Mouse (Mus musculus): ENCODE measurements at regions not wholly inside any gene's neighbourhood (a gene's known extent, or its start where the extent isn't known, plus 50 kb on each side); places are given as distances from the start of the nearest gene placed in this dataset.

DNA sequence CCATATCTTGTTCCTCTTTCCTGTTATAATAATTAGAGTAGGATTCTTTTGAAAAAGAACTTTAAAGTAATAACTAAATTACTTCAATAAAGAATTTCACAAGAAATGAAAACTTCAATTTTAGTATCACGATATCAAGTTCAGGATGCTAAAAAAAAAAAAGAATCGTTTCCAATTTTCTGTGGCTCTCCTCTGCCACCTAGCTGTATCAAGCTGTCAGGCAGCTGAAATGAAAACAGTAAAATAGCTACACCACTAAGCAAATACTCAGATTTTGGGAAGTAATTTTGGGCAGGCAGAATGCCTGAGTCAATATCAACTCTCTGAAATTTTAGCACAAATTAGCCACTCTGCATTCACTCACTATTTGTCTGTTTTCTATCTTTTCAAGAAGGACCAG lies 694.5 kb upstream of the Arrdc3 start:
- ATAC-seq (ENCODE audit: borderline replicate concordance, extremely low read depth, low FRiP score, low TSS enrichment), result no peak
- 80% methylated on average over 2 of the region's 2 CpGs for WGBS
- Histone ChIP-seq H3K27ac (no peak overlapping the region), H3K4me2 (no peak overlapping the region), H3K4me1 (no peaks in the 10 kb centered on the region), H3K36me3 (no peaks in the 10 kb centered on the region), H3K9ac (no peak overlapping the region), H3K27me3 (no peaks in the 10 kb centered on the region), H3K4me3 (no peak overlapping the region), H3K9me3 (no peaks in the 10 kb centered on the region)

DNA sequence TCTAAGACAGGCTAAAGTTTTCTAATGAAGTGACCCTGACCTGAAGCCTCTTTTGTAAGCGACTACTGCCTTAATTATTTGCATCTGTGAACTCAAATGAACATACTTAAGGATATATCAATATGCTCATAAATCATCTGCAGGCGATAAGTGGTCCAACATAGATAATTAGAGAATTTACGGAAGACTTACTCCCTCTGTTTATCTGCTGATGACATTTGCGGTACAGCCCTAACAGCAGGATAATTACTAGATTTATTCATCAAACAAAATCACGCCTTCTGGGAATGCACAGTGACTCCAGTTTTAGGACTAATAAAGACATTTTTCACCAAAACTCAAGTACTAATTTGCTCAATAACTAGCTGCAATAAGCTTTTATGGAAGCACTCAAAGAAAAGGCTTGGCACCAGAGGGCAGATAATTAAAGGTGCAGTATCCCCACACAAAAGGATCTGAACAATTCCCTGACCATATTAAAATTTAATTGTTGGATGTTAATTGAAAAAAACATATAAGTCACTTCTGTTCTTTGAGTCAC lies 688.0 kb upstream of the Arrdc3 start:
- Histone ChIP-seq H3K9me3 (no peaks in the 10 kb centered on the region), H3K27me3 (no peaks in the 10 kb centered on the region), H3K4me3 (no peak overlapping the region), H3K4me2 (no peak overlapping the region), H3K27ac (no peak overlapping the region), H3K4me1 (no peaks in the 10 kb centered on the region), H3K9ac (no peak overlapping the region), H3K36me3 (no peaks in the 10 kb centered on the region)
- 52% methylated on average over 5 of the region's 5 CpGs for WGBS
- ATAC-seq (ENCODE audit: borderline replicate concordance, extremely low read depth, low FRiP score, low TSS enrichment), result no peak

DNA sequence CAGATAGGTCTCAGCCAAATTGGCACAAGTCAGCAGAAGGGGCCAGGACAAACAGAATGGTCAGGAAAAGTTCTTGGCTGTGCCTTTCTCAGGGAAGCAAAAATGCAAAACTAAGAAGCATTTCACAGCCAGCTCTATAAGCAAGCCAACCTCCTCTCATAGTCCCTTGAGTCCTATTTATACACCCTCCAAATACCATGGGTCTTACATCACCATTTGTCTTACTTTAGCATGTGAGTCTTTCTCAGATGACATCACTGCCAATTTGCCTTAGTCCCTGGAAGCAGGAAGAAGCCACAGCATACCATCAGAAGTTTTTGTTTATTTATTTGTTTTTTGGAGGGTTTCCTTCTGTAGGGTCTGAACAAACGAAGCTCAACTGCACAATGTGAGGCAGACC lies 659.1 kb upstream of the Arrdc3 start:
- Histone ChIP-seq H3K4me3 (no peak overlapping the region), H3K27ac (no peak overlapping the region), H3K4me2 (no peak overlapping the region), H3K9ac (no peak overlapping the region), H3K36me3 (no peaks in the 10 kb centered on the region), H3K4me1 (no peaks in the 10 kb centered on the region), H3K27me3 (no peaks in the 10 kb centered on the region), H3K9me3 (no peaks in the 10 kb centered on the region)
- WGBS, result 35% methylated on average over 1 of the region's 1 CpGs
- no peak for ATAC-seq (ENCODE audit: borderline replicate concordance, extremely low read depth, low FRiP score, low TSS enrichment)

DNA sequence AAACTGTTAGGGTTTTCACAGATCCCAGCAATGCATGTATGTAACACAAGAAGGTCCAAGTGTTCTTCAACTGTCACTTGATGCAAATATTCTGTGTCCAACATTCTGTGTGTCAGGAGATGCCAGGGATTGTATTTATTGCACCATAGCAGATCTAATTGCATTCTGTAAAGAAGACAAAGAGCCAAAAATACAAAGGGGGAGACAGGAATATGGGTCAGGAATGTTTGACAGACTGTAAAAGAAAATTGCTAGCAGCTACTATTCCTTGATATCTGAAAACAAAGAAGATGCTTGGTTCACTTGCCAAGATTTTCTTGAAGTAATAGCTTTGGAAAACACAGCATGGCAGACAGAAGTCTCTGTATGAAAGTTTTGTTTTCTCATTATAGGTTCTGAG lies 651.8 kb upstream of the Arrdc3 start:
- H3K27ac ChIP-seq, result no peak overlapping the region
- no peak overlapping the region for H3K9ac ChIP-seq
- no peak for ATAC-seq (ENCODE audit: borderline replicate concordance, extremely low read depth, low FRiP score, low TSS enrichment)
- no peaks in the 10 kb centered on the region for H3K4me1 ChIP-seq
- H3K4me2 ChIP-seq, result no peak overlapping the region
- H3K4me3 ChIP-seq, result no peak overlapping the region
- H3K36me3 ChIP-seq, result no peaks in the 10 kb centered on the region
- no peaks in the 10 kb centered on the region for H3K27me3 ChIP-seq
- H3K9me3 ChIP-seq, result no peaks in the 10 kb centered on the region

DNA sequence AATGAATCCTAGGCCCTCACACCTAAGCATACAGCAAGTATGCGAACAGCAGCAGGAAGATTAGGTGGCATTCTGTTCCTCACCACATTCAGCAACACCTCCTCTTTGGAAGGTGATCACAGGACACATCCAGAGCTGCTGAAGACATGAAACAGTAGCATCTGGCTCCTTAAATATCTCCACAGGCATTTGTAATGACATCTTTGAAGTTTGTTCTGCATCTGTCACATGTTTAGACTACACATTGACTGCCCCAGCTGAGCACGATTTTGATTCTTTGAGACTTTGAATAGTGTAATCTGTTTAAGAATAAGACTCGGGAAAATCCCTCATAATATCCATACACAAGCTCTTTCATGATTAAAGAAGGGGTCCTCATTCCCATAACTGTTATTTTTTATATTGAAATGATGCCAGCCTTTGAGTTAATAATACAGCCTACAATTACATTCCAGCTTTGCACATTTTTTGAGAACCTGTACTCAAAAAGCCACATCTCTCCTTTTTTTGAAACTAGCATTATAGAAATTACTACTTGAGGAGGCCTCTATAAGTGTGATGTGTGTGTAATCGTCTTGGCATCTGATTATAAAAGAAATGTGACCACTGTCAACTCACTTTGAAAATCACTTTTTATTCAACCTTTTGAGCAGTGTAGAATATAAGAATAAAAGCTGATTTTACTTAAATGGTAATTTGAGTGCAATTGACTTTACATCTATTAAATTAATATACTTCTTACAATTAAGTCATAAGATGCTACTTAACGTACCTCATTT lies 647.7 kb upstream of the Arrdc3 start:
- 57% methylated on average over 5 of the region's 5 CpGs for WGBS
- no peak overlapping the region for H3K4me3 ChIP-seq
- ATAC-seq (ENCODE audit: borderline replicate concordance, extremely low read depth, low FRiP score, low TSS enrichment), result no peak
- no peak overlapping the region for H3K27ac ChIP-seq
- H3K9ac ChIP-seq, result no peak overlapping the region
- H3K27me3 ChIP-seq, result no peaks in the 10 kb centered on the region
- H3K9me3 ChIP-seq, result no peaks in the 10 kb centered on the region
- no peak overlapping the region for H3K4me2 ChIP-seq
- no peaks in the 10 kb centered on the region for H3K36me3 ChIP-seq
- no peaks in the 10 kb centered on the region for H3K4me1 ChIP-seq

DNA sequence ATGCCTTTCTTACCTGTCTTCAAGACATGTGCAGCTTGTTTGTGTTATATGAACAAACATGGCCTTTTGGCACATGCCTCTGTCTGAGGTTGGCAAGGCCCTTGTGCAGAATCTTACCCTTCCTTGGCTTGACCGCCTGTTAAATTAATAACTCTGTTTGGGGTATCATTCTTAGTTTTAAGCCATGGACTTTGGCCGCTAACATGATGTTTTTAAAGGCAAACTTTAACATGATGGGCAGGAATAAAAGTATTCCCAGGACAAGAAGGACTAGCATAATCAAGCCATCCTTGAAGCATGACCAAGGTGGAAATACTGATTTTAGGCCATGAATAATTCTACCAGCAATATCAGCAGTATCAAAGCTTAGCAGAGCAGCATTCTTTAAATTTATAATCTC lies 620.4 kb upstream of the Arrdc3 start:
- Histone ChIP-seq H3K4me2 (no peak overlapping the region), H3K9me3 (no peaks in the 10 kb centered on the region), H3K4me1 (no peaks in the 10 kb centered on the region), H3K27me3 (no peaks in the 10 kb centered on the region), H3K9ac (no peak overlapping the region), H3K36me3 (no peaks in the 10 kb centered on the region), H3K4me3 (no peak overlapping the region), H3K27ac (no peak overlapping the region)
- no peak for ATAC-seq (ENCODE audit: borderline replicate concordance, extremely low read depth, low FRiP score, low TSS enrichment)
- WGBS, result 89% methylated on average over 2 of the region's 2 CpGs

DNA sequence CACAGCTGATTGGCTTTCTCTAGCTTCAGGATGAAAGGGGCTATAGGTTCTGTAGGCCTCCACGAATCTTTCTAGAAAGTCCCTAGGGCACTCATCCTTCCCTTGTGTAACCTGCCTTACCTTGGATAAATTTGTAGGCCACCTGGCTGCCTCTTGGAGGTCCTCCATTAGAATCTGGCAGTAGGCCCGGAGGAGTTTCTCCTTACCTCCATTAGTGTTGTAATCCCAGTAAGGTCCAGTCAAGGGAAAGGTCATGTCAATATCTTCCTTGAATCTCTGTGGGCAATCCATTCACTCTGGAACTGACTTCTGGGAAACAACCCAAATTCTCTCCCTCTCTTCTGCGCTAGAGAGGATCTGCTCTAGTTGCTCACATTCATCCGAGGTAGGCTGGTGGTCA lies 616.1 kb upstream of the Arrdc3 start:
- WGBS, result 90% methylated on average over 4 of the region's 4 CpGs

DNA sequence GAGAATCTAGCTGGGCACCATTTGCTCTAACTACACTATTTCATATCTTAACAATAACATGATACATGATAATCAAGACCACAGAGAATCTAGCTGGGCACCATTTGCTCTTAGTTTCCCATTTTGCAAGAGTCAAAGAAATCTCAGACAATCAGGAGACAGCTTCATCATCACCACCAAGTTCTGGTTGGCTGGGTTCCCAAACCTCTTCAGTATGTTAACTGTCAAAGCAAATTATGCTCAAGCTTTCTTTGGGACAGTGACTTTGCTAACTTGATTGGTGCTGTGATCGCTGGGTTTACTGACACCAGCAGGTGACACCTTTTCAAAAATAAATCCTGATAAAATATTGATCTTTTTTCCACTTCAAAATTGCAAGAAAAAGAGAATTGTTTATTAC lies 609.2 kb upstream of the Arrdc3 start:
- H3K4me1 ChIP-seq, result no peaks in the 10 kb centered on the region
- 76% methylated on average over 1 of the region's 1 CpGs for WGBS
- ATAC-seq (ENCODE audit: borderline replicate concordance, extremely low read depth, low FRiP score, low TSS enrichment), result no peak
- no peak overlapping the region for H3K27ac ChIP-seq
- H3K4me2 ChIP-seq, result no peak overlapping the region
- H3K36me3 ChIP-seq, result no peaks in the 10 kb centered on the region
- H3K9ac ChIP-seq, result no peak overlapping the region
- no peaks in the 10 kb centered on the region for H3K9me3 ChIP-seq
- no peak overlapping the region for H3K4me3 ChIP-seq
- H3K27me3 ChIP-seq, result no peaks in the 10 kb centered on the region

More for the DNA sequence above, 616.1 kb upstream of the Arrdc3 start:
- ATAC-seq (ENCODE audit: borderline replicate concordance, extremely low read depth, low FRiP score, low TSS enrichment), result no peak
- Histone ChIP-seq H3K9me3 (no peaks in the 10 kb centered on the region), H3K27me3 (no peaks in the 10 kb centered on the region), H3K4me2 (no peak overlapping the region), H3K4me1 (no peaks in the 10 kb centered on the region), H3K27ac (no peak overlapping the region), H3K4me3 (no peak overlapping the region), H3K9ac (no peak overlapping the region), H3K36me3 (no peaks in the 10 kb centered on the region)

DNA sequence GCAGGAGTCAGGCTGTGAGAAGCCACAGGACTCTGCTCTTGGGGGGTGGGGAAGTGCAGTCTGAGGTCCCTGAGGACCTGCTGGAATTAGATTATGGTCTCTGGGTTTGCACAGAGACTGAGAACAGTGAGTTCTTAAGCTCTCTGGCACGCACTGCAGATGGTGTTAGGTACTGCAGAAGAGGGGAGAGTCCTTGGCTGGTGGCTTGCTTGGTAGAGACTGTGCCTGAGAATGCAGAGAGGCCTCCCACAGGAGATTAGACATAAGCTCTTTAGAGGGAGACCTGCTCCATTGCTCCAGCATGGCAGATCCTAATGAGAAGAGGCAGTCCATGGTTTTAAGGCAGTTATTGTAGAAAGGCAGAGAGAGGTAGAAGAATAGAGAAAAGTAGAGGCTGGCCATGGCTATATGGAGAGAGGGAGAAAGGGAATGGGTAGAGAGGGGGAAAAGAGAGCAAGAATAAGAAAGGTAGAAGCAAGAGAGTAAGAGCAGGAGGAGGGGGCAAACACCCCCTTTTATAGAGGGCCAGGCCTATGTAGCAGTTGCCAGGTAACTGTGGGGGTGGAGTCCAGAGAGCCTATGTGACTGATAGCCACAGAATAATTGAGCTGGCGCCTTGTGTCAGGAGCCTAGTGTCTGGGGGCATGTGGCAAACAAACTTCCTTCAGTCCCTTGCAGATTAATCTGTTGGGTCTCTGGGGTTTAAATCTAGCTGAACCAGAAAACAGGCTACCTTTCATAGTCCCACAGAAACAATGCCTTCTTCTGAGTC lies 591.3 kb upstream of the Arrdc3 start:
- Histone ChIP-seq H3K36me3 (no peaks in the 10 kb centered on the region), H3K27ac (no peak overlapping the region)

DNA sequence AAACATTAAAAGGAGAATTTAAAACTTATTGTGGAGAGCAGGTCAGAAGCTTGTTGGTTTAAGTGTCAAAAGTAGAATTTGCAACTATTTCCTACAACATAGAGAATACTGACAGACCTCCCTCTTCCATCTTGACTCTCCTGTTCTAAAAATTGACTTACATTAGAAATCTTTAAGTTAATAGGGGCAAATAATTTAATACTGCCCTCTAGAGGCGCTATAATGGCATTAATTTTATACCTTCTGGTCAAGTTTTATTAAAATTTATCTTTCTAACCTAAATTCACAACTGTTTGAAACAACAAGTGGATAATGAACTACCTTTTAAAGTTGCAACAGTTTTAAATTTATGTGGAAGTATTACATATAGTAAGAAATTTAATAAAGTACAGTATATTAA lies 587.5 kb upstream of the Arrdc3 start:
- H3K9ac ChIP-seq, result no peak overlapping the region
- H3K9me3 ChIP-seq, result no peaks in the 10 kb centered on the region
- H3K36me3 ChIP-seq, result no peaks in the 10 kb centered on the region
- H3K4me1 ChIP-seq, result no peaks in the 10 kb centered on the region
- H3K4me2 ChIP-seq, result no peak overlapping the region
- no peaks in the 10 kb centered on the region for H3K27me3 ChIP-seq
- WGBS, result 2% methylated on average over 1 of the region's 1 CpGs
- no peak overlapping the region for H3K4me3 ChIP-seq
- H3K27ac ChIP-seq, result no peak overlapping the region
- ATAC-seq (ENCODE audit: borderline replicate concordance, extremely low read depth, low FRiP score, low TSS enrichment), result no peak

More for the DNA sequence above, 591.3 kb upstream of the Arrdc3 start:
- no peak overlapping the region for H3K4me3 ChIP-seq
- no peaks in the 10 kb centered on the region for H3K9me3 ChIP-seq
- H3K4me2 ChIP-seq, result no peak overlapping the region
- H3K9ac ChIP-seq, result no peak overlapping the region
- no peaks in the 10 kb centered on the region for H3K4me1 ChIP-seq
- no peaks in the 10 kb centered on the region for H3K27me3 ChIP-seq
- WGBS, result 56% methylated on average over 2 of the region's 2 CpGs
- ATAC-seq (ENCODE audit: borderline replicate concordance, extremely low read depth, low FRiP score, low TSS enrichment), result no peak

DNA sequence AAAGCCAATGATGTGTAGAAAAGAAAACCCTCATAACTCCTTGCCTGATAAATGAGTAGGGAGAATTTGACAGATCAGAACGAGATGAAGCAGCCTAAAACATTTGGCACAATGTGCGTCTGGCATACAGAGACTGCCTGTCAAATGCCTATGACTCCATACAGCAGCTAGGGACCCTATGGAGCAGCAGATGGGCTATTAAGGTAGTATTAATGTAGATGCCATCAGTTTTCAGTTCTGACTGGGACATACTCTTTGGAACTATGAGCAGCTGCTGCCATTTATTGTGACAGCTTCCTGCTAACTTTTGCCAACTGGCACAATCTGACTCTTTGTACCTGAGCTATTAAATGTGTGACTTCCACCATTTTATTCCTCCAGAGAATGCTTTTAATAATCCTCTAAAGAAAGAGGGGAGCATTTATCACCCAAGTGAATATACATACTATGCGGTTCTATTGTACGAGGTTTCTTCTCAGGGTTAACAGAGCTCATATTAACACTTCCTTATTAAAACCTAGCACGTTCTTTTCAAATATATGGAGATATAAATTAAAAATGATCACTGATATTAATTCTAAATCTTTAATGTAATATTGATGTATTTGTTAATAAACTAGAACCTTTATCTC lies 549.0 kb upstream of the Arrdc3 start:
- no peaks in the 10 kb centered on the region for H3K36me3 ChIP-seq
- no peak overlapping the region for H3K9ac ChIP-seq
- H3K4me2 ChIP-seq, result no peak overlapping the region
- no peak; the same call in 1 of the 2 replicates for ATAC-seq (ENCODE audit: borderline replicate concordance, extremely low read depth, low FRiP score, low TSS enrichment)
- no peaks in the 10 kb centered on the region for H3K9me3 ChIP-seq
- H3K4me3 ChIP-seq, result no peak overlapping the region
- 57% methylated on average over 5 of the region's 5 CpGs for WGBS
- no peaks in the 10 kb centered on the region for H3K4me1 ChIP-seq
- no peak overlapping the region for H3K27ac ChIP-seq
- H3K27me3 ChIP-seq, result no peaks in the 10 kb centered on the region
